Mouse (Mus musculus) MEL (cell line): ENCODE results near the gene Maml1. TPM values are rescaled to one million over a fixed set of nuclear protein-coding genes. Genes with fewer than 3 reads are reported as not detected.

Source experiments
- DNase-seq: peaks from one replicate; pipeline ENCODE4 v3.0.0; 2011; ENCODE audit warnings: low read depth, low spot score
- H3K27ac ChIP-seq: 2 replicates; pipeline ENCODE4 v1.5.1; 2012; ENCODE audit warnings: low read depth, mild to moderate bottlenecking, control low read depth, low read length, moderate library complexity; ENCODE audit not compliant: control insufficient read depth
- H3K27me3 ChIP-seq, 2 experiments: fragments of 150-350 bp in 1 of 2; sonication (generic) in 1 of 2; 2 replicates each; pipeline ENCODE4 v1.6.1; 2012; ENCODE audit warnings: low read length in 2 of 2, mild to moderate bottlenecking in 2 of 2, improper control_type of control experiment in 1 of 2, moderate library complexity in 1 of 2; ENCODE audit not compliant: insufficient read depth in 2 of 2, control insufficient read depth in 1 of 2
- H3K36me3 ChIP-seq, 2 experiments: 2 replicates each; pipeline ENCODE4 v1.6.1; 2012 to 2014; ENCODE audit warnings: low read length in 2 of 2, improper control_type of control experiment in 1 of 2, inconsistent platforms in 1 of 2, mild to moderate bottlenecking in 1 of 2; ENCODE audit not compliant: insufficient read depth in 2 of 2, control insufficient read depth in 1 of 2
- H3K4me1 ChIP-seq, 2 experiments: fragments of 150-350 bp in 1 of 2; sonication (generic) in 1 of 2; 2 replicates each; pipeline ENCODE4 v1.6.1; 2012; ENCODE audit warnings: low read length in 2 of 2, improper control_type of control experiment in 1 of 2, mild to moderate bottlenecking in 1 of 2; ENCODE audit not compliant: insufficient read depth in 2 of 2, control insufficient read depth in 1 of 2
- H3K4me3 ChIP-seq, 2 experiments: fragments of 150-350 bp in 1 of 2; sonication (generic) in 1 of 2; 2 replicates each; pipeline ENCODE4 v1.5.1; 2012; ENCODE audit warnings: low read depth in 2 of 2, low read length in 2 of 2, mild to moderate bottlenecking in 2 of 2, moderate library complexity in 2 of 2, control low read depth in 1 of 2, improper control_type of control experiment in 1 of 2; ENCODE audit not compliant: control insufficient read depth in 1 of 2, insufficient read depth in 1 of 2
- H3K79me2 ChIP-seq: 2 replicates; pipeline ENCODE4 v1.6.1; 2012; ENCODE audit warnings: mild to moderate bottlenecking, low read length, moderate library complexity; ENCODE audit not compliant: control insufficient read depth, poor library complexity, insufficient read depth
- H3K9ac ChIP-seq: 2 replicates; pipeline ENCODE4 v1.6.1; 2012; ENCODE audit warnings: low read depth, mild to moderate bottlenecking, control low read depth, low read length, moderate library complexity; ENCODE audit not compliant: control insufficient read depth, poor library complexity, severe bottlenecking
- H3K9me3 ChIP-seq: fragments of 150-350 bp; sonication (generic); replicated peaks from 2 replicates; pipeline ENCODE4 v1.6.1; 2012; ENCODE audit warnings: mild to moderate bottlenecking, low read length, improper control_type of control experiment, moderate library complexity; ENCODE audit not compliant: insufficient read depth
- CTCF ChIP-seq, 3 experiments: IDR thresholded peaks in 2 of 3; conservative IDR thresholded peaks in 1 of 3; 2 replicates each; pipeline ENCODE4 v1.5.1; 2011 to 2012; ENCODE audit warnings: low read length in 3 of 3, low read depth in 2 of 3, mild to moderate bottlenecking in 2 of 3, improper control_type of control experiment in 1 of 3, inconsistent platforms in 1 of 3, mixed read lengths in 1 of 3, moderate library complexity in 1 of 3; ENCODE audit not compliant: control insufficient read depth in 1 of 3, insufficient read depth in 1 of 3, poor library complexity in 1 of 3, severe bottlenecking in 1 of 3
- ELF1 ChIP-seq: IDR thresholded peaks from 2 replicates; pipeline ENCODE4 v1.6.1; 2014; ENCODE audit warnings: low read depth, mild to moderate bottlenecking, inconsistent platforms, low read length, improper control_type of control experiment, moderate library complexity
- ETS1 ChIP-seq: IDR thresholded peaks from 2 replicates; pipeline ENCODE4 v1.6.1; 2012; ENCODE audit warnings: low read depth, mild to moderate bottlenecking, inconsistent platforms, low read length, improper control_type of control experiment, moderate library complexity
- GABPA ChIP-seq: IDR thresholded peaks from 2 replicates; pipeline ENCODE4 v1.6.1; 2012; ENCODE audit warnings: low read depth, mild to moderate bottlenecking, inconsistent platforms, low read length, improper control_type of control experiment, moderate library complexity
- GATA1 ChIP-seq: IDR thresholded peaks from 2 replicates; pipeline ENCODE4 v1.6.1; 2011; ENCODE audit warnings: low read depth, low read length, improper control_type of control experiment
- KAT2A ChIP-seq: conservative IDR thresholded peaks from 2 replicates; pipeline ENCODE4 v1.6.1; 2012; ENCODE audit warnings: low read depth, low read length, improper control_type of control experiment, inconsistent platforms
- MAX ChIP-seq: IDR thresholded peaks from 2 replicates; pipeline ENCODE4 v1.6.1; 2011; ENCODE audit warnings: low read length, improper control_type of control experiment
- MYB ChIP-seq: IDR thresholded peaks from 2 replicates; pipeline ENCODE4 v1.6.1; 2011; ENCODE audit warnings: mild to moderate bottlenecking, low read depth, low read length, improper control_type of control experiment
- MYC ChIP-seq: IDR thresholded peaks from 2 replicates; pipeline ENCODE4 v1.6.1; 2011; ENCODE audit warnings: low read depth, mild to moderate bottlenecking, low read length, improper control_type of control experiment, moderate library complexity
- NRF1 ChIP-seq: IDR thresholded peaks from 2 replicates; pipeline ENCODE4 v1.6.1; 2014; ENCODE audit warnings: low read depth, mild to moderate bottlenecking, inconsistent platforms, low read length, improper control_type of control experiment, moderate library complexity; ENCODE audit not compliant: poor library complexity, insufficient read depth, severe bottlenecking
- POLR2A ChIP-seq, 2 experiments: IDR thresholded peaks; 2 replicates each; pipeline ENCODE4 v1.6.1; 2011 to 2012; ENCODE audit warnings: low read length in 2 of 2, mild to moderate bottlenecking in 2 of 2, control low read depth in 1 of 2, improper control_type of control experiment in 1 of 2, low read depth in 1 of 2, moderate library complexity in 1 of 2; ENCODE audit not compliant: control insufficient read depth in 1 of 2, insufficient read depth in 1 of 2, poor library complexity in 1 of 2
- POLR2AphosphoS2 ChIP-seq: IDR thresholded peaks from 2 replicates; pipeline ENCODE4 v1.6.1; 2011; ENCODE audit warnings: low read length, improper control_type of control experiment
- POLR2AphosphoS5 ChIP-seq: IDR thresholded peaks from 2 replicates; pipeline ENCODE4 v1.6.1; 2012; ENCODE audit warnings: low read depth, borderline replicate concordance, mild to moderate bottlenecking, inconsistent platforms, low read length, moderate library complexity, mixed read lengths
- RAD21 ChIP-seq: IDR thresholded peaks from 2 replicates; pipeline ENCODE4 v1.6.1; 2011; ENCODE audit warnings: mild to moderate bottlenecking, low read depth, low read length, improper control_type of control experiment
- SIN3A ChIP-seq: IDR thresholded peaks from 2 replicates; pipeline ENCODE4 v1.6.1; 2012; ENCODE audit warnings: low read length, improper control_type of control experiment, inconsistent platforms
- SMC3 ChIP-seq: IDR thresholded peaks from 2 replicates; pipeline ENCODE4 v1.6.1; 2011; ENCODE audit warnings: low read depth, low read length, improper control_type of control experiment
- ZNF384 ChIP-seq: IDR thresholded peaks from 2 replicates; pipeline ENCODE4 v1.6.1; 2012; ENCODE audit warnings: low read depth, mild to moderate bottlenecking, inconsistent platforms, low read length, improper control_type of control experiment
- polyA plus RNA-seq, 2 experiments: library from polyadenylated mRNA; stranded (reverse) in 1 of 2; unstranded in 1 of 2; fragments of >175 nt in 1 of 2; fragments of >200 nt in 1 of 2; gene quantifications; 2 replicates each; pipeline versions ENCODE4 v1.2.1 to v1.2.4; 2012; ENCODE audit warnings: low replicate concordance in 2 of 2, low read depth in 1 of 2; ENCODE audit not compliant: insufficient read length in 2 of 2, insufficient read depth in 1 of 2, missing spikeins in 1 of 2
- total RNA-seq: library from RNA; depleted of rRNA; stranded (reverse); fragments of 300-350 nt; gene quantifications from 2 replicates; pipeline ENCODE4 v1.2.3, GENCODE M21; 2012

Maml1 gene
- total and polyA plus RNA-seq, 3 experiments, result 3.8 to 12.6 TPM; not detected in 1

- Histone ChIP-seq H3K27me3 (no peaks in the 10 kb centered on the region), H3K79me2 (no peaks in the 10 kb centered on the region; the same call in 1 of the 2 replicates), H3K9ac (no peak overlapping the region), H3K4me3 (no peak overlapping the region), H3K27ac (no peak overlapping the region), H3K9me3 (no peaks in the 10 kb centered on the region), H3K4me1 (peaks cover 3 to 15% of the 10 kb centered on the region in 2 experiments; a peak in 3 of 4 replicates), H3K36me3 (peaks cover 5 to 7% of the 10 kb centered on the region in 2 experiments; a peak in 3 of 4 replicates)
- DNase-seq, result no peak
- no peak for TF ChIP-seq MAX
- no peak for TF ChIP-seq NRF1
- no peak for TF ChIP-seq POLR2AphosphoS5
These were observed 57.5 kb downstream of the Maml1 start for GRCm38 (mm10) chr11:50234606-50235005.

- no peak for TF ChIP-seq ELF1
- peak; percentile 40 for TF ChIP-seq SMC3
- no peak for TF ChIP-seq POLR2AphosphoS5
- TF ChIP-seq GABPA, result no peak
- TF ChIP-seq ZNF384, result no peak
- TF ChIP-seq MYC, result no peak
- TF ChIP-seq POLR2AphosphoS2, result no peak
- TF ChIP-seq MAX, result no peak
- peak in 2 of 3 experiments; percentile 67 to 83; a peak in 5 of 6 replicates for TF ChIP-seq CTCF (IDR thresholded peaks at IDR 0.05 in 2 of 3, conservative IDR thresholded peaks at IDR 0.05 in 1 of 3; ENCODE audit: control insufficient read depth in 1 of 3, insufficient read depth in 1 of 3, low read depth in 2 of 3, low read length in 3 of 3, poor library complexity in 1 of 3, severe bottlenecking in 1 of 3)
- no peak for TF ChIP-seq KAT2A
- TF ChIP-seq SIN3A, result no peak
- no peak for TF ChIP-seq MYB
- TF ChIP-seq RAD21, result peak; percentile 11
- no peak; a peak in 1 of 4 replicates for TF ChIP-seq POLR2A (IDR thresholded peaks at IDR 0.05; ENCODE audit: control insufficient read depth in 1 of 2, insufficient read depth in 1 of 2, low read depth in 1 of 2, low read length in 2 of 2, poor library complexity in 1 of 2)
- TF ChIP-seq GATA1, result no peak
- no peak for TF ChIP-seq ETS1
- Histone ChIP-seq H3K4me1 (peaks cover 3 to 15% of the 10 kb centered on the region in 2 experiments; a peak in 3 of 4 replicates), H3K27ac (no peak overlapping the region), H3K79me2 (no peaks in the 10 kb centered on the region; the same call in 1 of the 2 replicates), H3K27me3 (no peaks in the 10 kb centered on the region), H3K4me3 (no peak overlapping the region), H3K9ac (no peak overlapping the region), H3K36me3 (peaks cover 5 to 7% of the 10 kb centered on the region in 2 experiments; a peak in 3 of 4 replicates), H3K9me3 (no peaks in the 10 kb centered on the region)
- peak; percentile 58 for DNase-seq
These were observed 58.1 kb downstream of the Maml1 start for GRCm38 (mm10) chr11:50233993-50234392.
